In genomic region chr16:24392651-24393555, GRCm38 (mm10) we compare ENCODE assay signal across 8 mouse cellular contexts. TPM values are rescaled to one million over a fixed set of nuclear protein-coding genes. Genes with fewer than 3 reads are reported as not detected.
A peak's percentile ranks its signal among the peaks of the same experiment; 100 is the strongest.
DNase-seq lines count a peak whose midpoint lies in the region; ATAC-seq and TF ChIP-seq lines count a peak whose summit lies in the region.

Gene Lpp (plus strand): TSS chr16:24393507.

- no peaks in the 10 kb centered on the region for H3K4me1 ChIP-seq in bone marrow, adult 2 months (ENCODE audit: control insufficient read depth, insufficient read depth, low read length)
- peaks cover 5% of the 10 kb centered on the region; the same call in 1 of the 2 replicates for H3K4me1 ChIP-seq in forebrain, embryonic 11.5 days (replicated peaks; ENCODE audit: control insufficient read depth, insufficient read depth, low read length)
- peaks cover 18% of the 10 kb centered on the region for H3K4me1 ChIP-seq in neural tube, embryonic 12.5 days
- peaks cover 6% of the 10 kb centered on the region for H3K4me1 ChIP-seq in testis, adult 2 months (ENCODE audit: control insufficient read depth, insufficient read depth, low read length)

- TF ChIP-seq CTCF in C2C12 (IDR thresholded peaks at IDR 0.05; ENCODE audit: control insufficient read depth, insufficient read depth, insufficient read length): no peak
- no peak for TF ChIP-seq CTCF in bone marrow, adult 2 months (IDR thresholded peaks at IDR 0.05; ENCODE audit: control insufficient read depth, insufficient read depth, low read length)
- TF ChIP-seq CTCF in testis, adult 2 months (IDR thresholded peaks at IDR 0.05; ENCODE audit: control insufficient read depth, insufficient read depth, insufficient replicate concordance, low read depth, low read length): no peak

- peak within 1 kb of the TSS; percentile 80 for H3K27ac ChIP-seq in bone marrow, adult 2 months (ENCODE audit: control insufficient read depth, insufficient read depth, low read depth, low read length, poor library complexity)
- peak within 1 kb of the TSS; percentile 77 for H3K27ac ChIP-seq in forebrain, embryonic 11.5 days (ENCODE audit: low read depth, low read length)
- H3K27ac ChIP-seq in neural tube, embryonic 12.5 days: peak within 1 kb of the TSS; percentile 80
- peak within 1 kb of the TSS; percentile 66 for H3K27ac ChIP-seq in testis, adult 2 months (ENCODE audit: control insufficient read depth, insufficient read depth, low read depth, low read length)

- peaks cover 32% of the 10 kb centered on the region for H3K79me3 ChIP-seq in C2C12 (ENCODE audit: low read depth)

- no peaks in the 10 kb centered on the region for H3K27me3 ChIP-seq in C2C12 (ENCODE audit: control insufficient read depth, insufficient read depth, insufficient read length)
- H3K27me3 ChIP-seq in forebrain, embryonic 11.5 days (ENCODE audit: control insufficient read depth, insufficient read depth, low read length): no peaks in the 10 kb centered on the region
- no peaks in the 10 kb centered on the region for H3K27me3 ChIP-seq in neural tube, embryonic 12.5 days (replicated peaks)
- H3K27me3 ChIP-seq in testis, adult 2 months (ENCODE audit: control insufficient read depth, insufficient read depth, low read length): no peaks in the 10 kb centered on the region

- H3K4me2 ChIP-seq in forebrain, embryonic 11.5 days (ENCODE audit: low read depth, low read length, severe bottlenecking): peak within 1 kb of the TSS; percentile 75
- H3K4me2 ChIP-seq in neural tube, embryonic 12.5 days (replicated peaks): peak within 1 kb of the TSS; percentile 76

- intact Hi-C loops in heart, postnatal 14 days (cut with DNase I): loop anchor here (5.0 kb wide), 5 partner anchors 41 to 669 kb away; partner anchors contain the start of genes Bcl6 and Gm37419

- peaks cover 42% of the 10 kb centered on the region for H3K79me2 ChIP-seq in C2C12 (ENCODE audit: control insufficient read depth, insufficient read depth)

- H3K9me3 ChIP-seq in forebrain, embryonic 11.5 days (ENCODE audit: control insufficient read depth, low read length): no peaks in the 10 kb centered on the region
- H3K9me3 ChIP-seq in neural tube, embryonic 12.5 days: no peaks in the 10 kb centered on the region

- TF ChIP-seq POLR2A in bone marrow, adult 2 months (IDR thresholded peaks at IDR 0.05; ENCODE audit: borderline replicate concordance, control insufficient read depth, low read depth, low read length): peak; percentile 41; the same call in 1 of the 2 replicates
- TF ChIP-seq POLR2A in testis, adult 2 months (IDR thresholded peaks at IDR 0.05; ENCODE audit: control insufficient read depth, low read depth, low read length): 0 out of 2 replicates have a peak, but pooled peaks have one; percentile 3

- 2% methylated on average over 42 of the region's 42 CpGs for WGBS in bone marrow, adult 2 months
- 2% methylated on average over 42 of the region's 42 CpGs for WGBS in forebrain, embryonic 11.5 days
- 2% methylated on average over 42 of the region's 42 CpGs for WGBS in neural tube, embryonic 12.5 days

- peak; percentile 91 for DNase-seq in forebrain, embryonic 11.5 days (ENCODE audit: low spot score)
- peak; percentile 77 to 78 for DNase-seq in heart, postnatal 14 days
- DNase-seq in kidney, postnatal 36 days: peak; percentile 82
- peak; percentile 78 to 85 for DNase-seq in lung, adult 18-20 months

- peak within 1 kb of the TSS; percentile 50 for H3K4me3 ChIP-seq in C2C12 (ENCODE audit: insufficient read depth, poor library complexity, severe bottlenecking)
- peak within 1 kb of the TSS; percentile 76 for H3K4me3 ChIP-seq in bone marrow, adult 2 months (replicated peaks; ENCODE audit: control insufficient read depth, low read depth, low read length)
- H3K4me3 ChIP-seq in forebrain, embryonic 11.5 days (ENCODE audit: low read depth, low read length): peak within 1 kb of the TSS; percentile 89
- peak within 1 kb of the TSS; percentile 93 for H3K4me3 ChIP-seq in neural tube, embryonic 12.5 days
- H3K4me3 ChIP-seq in testis, adult 2 months (ENCODE audit: control insufficient read depth, low read depth, low read length): peak within 1 kb of the TSS; percentile 90

- peak; percentile 86 for ATAC-seq in forebrain, embryonic 11.5 days (replicated peaks; ENCODE audit: low FRiP score)
- peak; percentile 92 for ATAC-seq in neural tube, embryonic 12.5 days (ENCODE audit: low FRiP score, low read depth)

- peak within 1 kb of the TSS; percentile 90 for H3K9ac ChIP-seq in forebrain, embryonic 11.5 days (ENCODE audit: low read length)
- H3K9ac ChIP-seq in neural tube, embryonic 12.5 days: peak within 1 kb of the TSS; percentile 94

- peak within 1 kb of the TSS; percentile 77 for H3ac ChIP-seq in C2C12 (ENCODE audit: control insufficient read depth, insufficient read length, low read depth)

- no peaks in the 10 kb centered on the region for H3K36me3 ChIP-seq in C2C12 (ENCODE audit: control insufficient read depth, insufficient read depth)
- no peaks in the 10 kb centered on the region for H3K36me3 ChIP-seq in forebrain, embryonic 11.5 days (ENCODE audit: control insufficient read depth, insufficient read depth, low read length)
- H3K36me3 ChIP-seq in neural tube, embryonic 12.5 days: no peaks in the 10 kb centered on the region
- H3K36me3 ChIP-seq in testis, adult 2 months (ENCODE audit: control insufficient read depth, insufficient read depth, low read length): no peaks in the 10 kb centered on the region

TF ChIP-seq in C2C12, 6 proteins besides CTCF, POLR2A, EP300 and RAD21:
- TF ChIP-seq MYOD1 (IDR thresholded peaks at IDR 0.05; ENCODE audit: control insufficient read depth, insufficient read length, low read depth) (no peak), FOSL1 (IDR thresholded peaks at IDR 0.05; ENCODE audit: insufficient read depth, low read length, poor library complexity, severe bottlenecking) (no peak), MYOG (IDR thresholded peaks at IDR 0.05; ENCODE audit: control insufficient read depth, extremely low read depth, insufficient read length) (no peak)
TF ChIP-seq in C2C12: peak in this region for 0.

RNA-seq across cellular contexts. Expression of gene Lpp, which starts in this region (rescaled TPM):
- polyA plus RNA-seq in C2C12 (2012; fragmentation: generic; extraction: Trizol): 9.6 TPM
- 3.3 and 6.2 TPM in 2 replicates for polyA plus RNA-seq in bone marrow, adult 2 months (2011; ENCODE audit: insufficient read depth, insufficient read length, low replicate concordance, missing spikeins)
- polyA plus RNA-seq in forebrain, embryonic 11.5 days (2014; fragmentation: Nextera tagmentation; extraction: Ambion mirVana): 20.4 and 22.1 TPM in 2 replicates
- 10 to 100 TPM; 46.8 to 47.5 TPM for total RNA-seq in heart, postnatal 14 days (2021)
- polyA plus RNA-seq in neural tube, embryonic 12.5 days (2016; fragmentation: Nextera tagmentation; extraction: Ambion mirVana): 18.8 TPM in 2 replicates
- polyA plus RNA-seq in testis, adult 2 months (2012; rRNA removed): 176 and 181 TPM in 2 replicates

Comparison
In these comparisons a context has a peak if more than half of its experiments do, and no peak if none do; other contexts are left out.
1. Peak in every context shown above with its lines: DNase-seq, ATAC-seq, H3K4me3 ChIP-seq and H3K27ac ChIP-seq.